Mouse (Mus musculus) hindbrain, embryonic 14.5 days (tissue): ENCODE data around the gene Pcsk2. TPM values are rescaled to one million over a fixed set of nuclear protein-coding genes. Genes with fewer than 3 reads are reported as not detected.
A peak's percentile ranks its signal among the peaks of the same experiment; 100 is the strongest.

Experiments used
- ATAC-seq: fragments of 200-750 bp; cut with Nextera tagmentation; 2 replicates; pipeline ENCODE4 v1.8.0; 2017; ENCODE audit warnings: moderate number of reproducible peaks, mild to moderate bottlenecking, moderate TSS enrichment, moderate library complexity; ENCODE audit not compliant: low FRiP score
- DNase-seq: peaks from one replicate; pipeline ENCODE4 v3.0.0-alpha.2; 2015; ENCODE audit warnings: low spot score
- H3K27ac ChIP-seq: fragments of 300-500 bp; sonication (generic); 2 replicates; pipeline ENCODE4 v1.5.1; 2014; ENCODE audit warnings: mild to moderate bottlenecking, moderate library complexity
- H3K27me3 ChIP-seq: fragments of 300-500 bp; sonication (generic); 2 replicates; pipeline ENCODE4 v1.6.1; 2014; ENCODE audit warnings: mild to moderate bottlenecking, low read length, mixed read lengths; ENCODE audit not compliant: control insufficient read depth, insufficient read depth
- H3K36me3 ChIP-seq: fragments of 300-500 bp; sonication (generic); replicated peaks from 2 replicates; pipeline ENCODE4 v1.6.1; 2014; ENCODE audit not compliant: control insufficient read depth, insufficient read depth
- H3K4me1 ChIP-seq: fragments of 300-500 bp; sonication (generic); replicated peaks from 2 replicates; pipeline ENCODE4 v1.6.1; 2014; ENCODE audit warnings: antibody characterized with exemption, low read length, mixed read lengths; ENCODE audit not compliant: control insufficient read depth, insufficient read depth
- H3K4me2 ChIP-seq: fragments of 300-500 bp; sonication (generic); replicated peaks from 2 replicates; pipeline ENCODE4 v1.6.1; 2014; ENCODE audit warnings: mild to moderate bottlenecking, moderate library complexity
- H3K4me3 ChIP-seq: fragments of 300-500 bp; sonication (generic); replicated peaks from 2 replicates; pipeline ENCODE4 v1.5.1; 2014; ENCODE audit warnings: mild to moderate bottlenecking, low read length
- H3K9ac ChIP-seq: fragments of 300-500 bp; sonication (generic); 2 replicates; pipeline ENCODE4 v1.6.1; 2014
- H3K9me3 ChIP-seq: fragments of 300-500 bp; sonication (generic); 2 replicates; pipeline ENCODE4 v1.6.1; 2016; ENCODE audit warnings: low read length; ENCODE audit not compliant: control insufficient read depth
- WGBS: fragments of 180-500 bp; shearing (Covaris S2); extraction: QIAGEN DNeasy Blood & Tissue Kit; methylation state at CpG from one replicate; pipeline ENCODE4 v1.1.7; 2014; 5-methylcytosine and 5-hydroxymethylcytosine counted together
- polyA plus RNA-seq: library from polyadenylated mRNA; unstranded; fragments of >200 nt; fragmentation: Nextera tagmentation; extraction: Ambion mirVana; gene quantifications from 2 replicates; pipeline ENCODE4 v1.2.1, GENCODE M21; 2014

Pcsk2 gene
- polyA plus RNA-seq, 1 experiment from 2014 or later = 26.3 TPM

DNA sequence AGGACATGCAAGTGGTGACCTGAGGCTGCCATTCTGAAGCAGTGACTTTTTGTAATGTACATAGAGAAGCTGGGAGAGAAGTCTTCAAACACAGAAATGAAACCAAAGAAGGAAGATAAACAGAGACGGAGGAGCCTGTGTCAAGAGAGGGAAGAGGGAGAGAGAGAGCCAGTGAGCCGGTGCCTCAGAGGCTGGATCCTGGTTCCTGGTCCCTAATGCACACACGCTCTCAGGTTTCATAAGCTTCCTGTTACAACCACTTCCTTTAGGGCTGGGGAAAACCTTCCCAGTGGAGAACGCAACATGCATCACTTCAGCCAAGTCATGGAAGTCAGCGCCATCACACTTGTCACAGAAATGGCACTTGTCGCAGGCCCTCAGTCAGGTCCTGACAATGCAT lies 288.1 kb downstream of the Pcsk2 start:
- no peaks in the 10 kb centered on the region for H3K9me3 ChIP-seq
- no peak overlapping the region for H3K27ac ChIP-seq
- H3K9ac ChIP-seq = no peak overlapping the region
- H3K27me3 ChIP-seq = no peaks in the 10 kb centered on the region
- no peak for DNase-seq
- no peak overlapping the region for H3K4me2 ChIP-seq
- no peaks in the 10 kb centered on the region for H3K36me3 ChIP-seq
- 85% methylated on average over 6 of the region's 6 CpGs for WGBS
- no peak overlapping the region for H3K4me3 ChIP-seq
- no peaks in the 10 kb centered on the region for H3K4me1 ChIP-seq
- ATAC-seq = no peak

DNA sequence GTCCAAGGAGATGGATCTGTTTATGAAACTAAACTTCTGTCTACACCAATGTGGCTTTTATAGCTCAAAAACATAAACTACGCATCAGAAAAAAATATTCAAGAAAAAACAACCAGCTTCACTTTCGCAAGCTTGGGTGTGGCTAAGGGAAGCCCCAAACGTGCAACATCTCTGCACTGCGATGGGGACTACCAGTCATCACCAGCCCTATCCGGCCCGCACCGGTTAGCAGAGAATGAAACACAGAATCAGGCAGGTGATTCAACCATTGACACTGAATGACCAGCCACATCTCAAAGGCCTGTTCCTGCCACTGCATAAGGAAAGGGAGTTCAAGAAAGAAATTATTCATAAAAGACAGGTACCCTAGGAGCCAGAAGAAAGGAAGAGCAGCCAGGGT lies 289.9 kb downstream of the Pcsk2 start:
- Histone ChIP-seq H3K4me3 (no peak overlapping the region), H3K4me2 (no peak overlapping the region), H3K27me3 (no peaks in the 10 kb centered on the region), H3K9ac (no peak overlapping the region), H3K36me3 (no peaks in the 10 kb centered on the region), H3K4me1 (no peaks in the 10 kb centered on the region), H3K27ac (no peak overlapping the region), H3K9me3 (no peaks in the 10 kb centered on the region)
- WGBS = 89% methylated on average over 7 of the region's 7 CpGs
- ATAC-seq (no peak), DNase-seq (no peak)

DNA sequence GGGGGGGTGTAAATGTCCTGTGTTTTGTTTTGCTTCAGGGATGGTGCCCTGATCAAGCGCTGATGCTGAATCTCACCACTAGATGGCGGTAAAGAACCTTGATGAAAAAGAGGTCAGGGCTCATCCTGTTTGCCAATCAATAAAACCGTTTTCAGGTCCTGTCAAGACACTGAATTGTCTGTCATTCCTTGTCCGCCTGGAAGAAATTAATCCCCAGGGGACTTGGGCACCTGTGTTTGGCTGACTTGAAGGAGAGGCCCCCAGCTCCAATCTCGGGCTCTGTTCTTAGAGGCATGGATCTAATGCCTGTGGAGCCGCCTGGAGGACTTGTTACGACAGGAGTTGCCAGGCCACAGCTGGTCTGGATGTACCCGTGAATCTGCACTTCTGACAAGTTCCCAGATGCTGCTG lies 291.3 kb downstream of the Pcsk2 start:
- Histone ChIP-seq H3K4me3 (peak overlapping the region; percentile 19), H3K9me3 (no peaks in the 10 kb centered on the region), H3K4me1 (no peaks in the 10 kb centered on the region), H3K9ac (peak overlapping the region; percentile 42), H3K4me2 (peak overlapping the region; percentile 50), H3K27ac (no peak overlapping the region), H3K27me3 (no peaks in the 10 kb centered on the region), H3K36me3 (no peaks in the 10 kb centered on the region)
- DNase-seq (peak; percentile 93), ATAC-seq (peak; percentile 75)
- WGBS = 3% methylated on average over 8 of the region's 8 CpGs

DNA sequence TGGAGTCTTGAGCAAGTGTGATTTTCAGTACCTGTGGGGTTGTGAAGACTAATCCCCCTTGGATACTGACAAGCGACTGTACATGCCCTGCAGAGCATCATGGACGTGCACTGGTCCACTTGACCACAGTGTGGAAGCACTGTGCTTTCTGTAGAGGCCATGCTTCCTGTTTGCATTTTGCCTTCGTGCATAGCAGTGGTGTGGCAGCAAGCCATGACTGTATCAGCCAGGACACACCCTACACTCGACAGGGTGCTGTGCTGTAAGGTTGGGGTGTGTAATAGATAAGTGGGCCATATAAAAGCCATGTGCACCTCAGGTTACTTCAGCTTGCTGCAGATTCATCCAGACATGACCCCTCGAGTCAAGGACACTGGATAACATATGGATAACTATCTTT lies 292.7 kb downstream of the Pcsk2 start:
- H3K4me2 ChIP-seq = no peak overlapping the region
- no peaks in the 10 kb centered on the region for H3K27me3 ChIP-seq
- no peak overlapping the region for H3K4me3 ChIP-seq
- ATAC-seq (no peak), DNase-seq (no peak)
- H3K9me3 ChIP-seq = no peaks in the 10 kb centered on the region
- H3K4me1 ChIP-seq = no peaks in the 10 kb centered on the region
- H3K27ac ChIP-seq = no peak overlapping the region
- WGBS = 75% methylated on average over 5 of the region's 5 CpGs
- H3K9ac ChIP-seq = no peak overlapping the region
- no peaks in the 10 kb centered on the region for H3K36me3 ChIP-seq

DNA sequence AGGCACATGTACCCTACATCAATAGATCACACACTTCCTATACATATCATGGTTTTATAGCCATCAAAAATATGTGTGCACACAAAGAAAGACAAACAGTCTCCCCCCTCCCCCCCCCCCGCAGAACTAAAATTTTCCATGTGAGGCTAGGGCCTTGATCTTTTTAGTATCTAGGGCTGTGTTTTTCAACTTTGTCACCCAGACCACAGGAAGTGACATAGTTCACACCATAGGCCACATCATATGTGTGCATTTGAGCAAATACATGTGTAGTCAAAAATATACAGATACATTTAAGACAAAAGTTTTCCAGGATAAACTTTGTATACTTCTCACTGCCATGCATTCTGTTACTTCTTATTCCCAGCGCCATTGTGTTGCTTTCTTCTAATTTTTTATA lies 293.5 kb downstream of the Pcsk2 start:
- Histone ChIP-seq H3K36me3 (no peaks in the 10 kb centered on the region), H3K4me3 (no peak overlapping the region), H3K4me2 (no peak overlapping the region), H3K4me1 (no peaks in the 10 kb centered on the region), H3K27ac (no peak overlapping the region), H3K9ac (no peak overlapping the region), H3K9me3 (no peaks in the 10 kb centered on the region), H3K27me3 (no peaks in the 10 kb centered on the region)
- no peak for ATAC-seq
- no peak for DNase-seq
- WGBS = 94% methylated on average over 2 of the region's 2 CpGs

DNA sequence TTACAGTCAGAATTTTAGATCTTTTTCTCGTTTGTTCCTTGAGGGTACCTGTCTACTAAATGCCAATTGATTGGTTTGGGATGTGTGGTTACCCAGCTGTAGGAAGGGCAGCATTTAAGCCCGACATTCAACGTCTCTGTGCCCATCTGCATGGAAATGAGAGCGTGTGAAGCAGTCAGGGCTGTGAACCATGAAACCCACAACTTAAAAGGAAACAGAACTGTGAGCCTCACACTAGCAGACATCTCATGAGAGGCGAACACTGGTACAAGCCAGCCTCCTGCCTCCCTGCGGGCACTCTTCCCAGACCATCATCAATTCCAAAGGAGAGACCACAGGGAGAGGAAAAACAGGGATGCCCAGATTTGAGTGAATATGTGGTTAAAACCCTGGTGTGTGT lies 294.9 kb downstream of the Pcsk2 start:
- no peak overlapping the region for H3K4me2 ChIP-seq
- ATAC-seq (no peak), DNase-seq (no peak)
- no peak overlapping the region for H3K4me3 ChIP-seq
- WGBS = 76% methylated on average over 6 of the region's 6 CpGs
- H3K9me3 ChIP-seq = no peaks in the 10 kb centered on the region
- no peaks in the 10 kb centered on the region for H3K36me3 ChIP-seq
- no peak overlapping the region for H3K9ac ChIP-seq
- H3K4me1 ChIP-seq = no peaks in the 10 kb centered on the region
- no peaks in the 10 kb centered on the region for H3K27me3 ChIP-seq
- H3K27ac ChIP-seq = no peak overlapping the region

DNA sequence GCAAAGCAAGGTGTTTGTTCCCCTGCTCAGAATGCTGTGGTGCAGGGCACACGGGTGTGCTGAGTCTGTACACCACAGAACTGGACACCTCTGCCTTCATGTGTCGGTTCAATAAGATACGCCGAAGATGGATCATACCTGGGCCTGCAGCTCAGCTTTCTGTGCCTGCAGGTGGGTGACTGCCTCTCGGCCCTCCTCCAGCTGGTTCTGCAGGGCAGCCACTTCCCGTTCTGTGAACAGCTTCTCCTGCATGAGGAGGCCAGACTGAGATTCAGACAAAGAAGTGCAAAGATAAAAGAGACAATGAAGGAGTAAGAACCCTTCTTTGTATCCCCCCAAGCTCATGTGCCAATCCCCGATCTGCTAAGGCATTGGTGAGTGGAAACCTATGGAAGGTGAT lies 295.6 kb downstream of the Pcsk2 start:
- 78% methylated on average over 7 of the region's 7 CpGs for WGBS
- no peak for ATAC-seq
- no peak for DNase-seq
- Histone ChIP-seq H3K4me2 (no peak overlapping the region), H3K36me3 (no peaks in the 10 kb centered on the region), H3K9me3 (no peaks in the 10 kb centered on the region), H3K4me3 (no peak overlapping the region), H3K27me3 (no peaks in the 10 kb centered on the region), H3K27ac (no peak overlapping the region), H3K4me1 (no peaks in the 10 kb centered on the region), H3K9ac (no peak overlapping the region)

DNA sequence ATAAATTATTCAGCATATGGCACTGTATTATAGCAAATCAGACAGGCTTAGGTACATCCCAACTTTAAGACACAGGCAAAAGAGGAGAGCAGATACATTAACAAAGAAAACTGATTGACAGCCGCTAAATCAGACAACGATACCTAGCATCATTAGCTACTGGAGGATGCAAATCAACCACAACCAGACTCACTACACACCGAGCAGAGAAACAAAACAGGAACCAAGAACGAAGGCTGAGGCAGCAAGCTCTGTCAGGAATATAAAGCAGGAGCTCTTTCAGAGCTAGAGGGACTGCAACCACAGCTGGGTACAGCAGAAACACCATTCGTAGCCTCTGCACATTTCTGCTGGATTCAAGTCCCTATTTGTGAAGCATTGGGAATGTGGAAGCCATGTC lies 298.8 kb downstream of the Pcsk2 start:
- Histone ChIP-seq H3K4me1 (no peaks in the 10 kb centered on the region), H3K27me3 (no peaks in the 10 kb centered on the region), H3K9me3 (no peaks in the 10 kb centered on the region), H3K36me3 (no peaks in the 10 kb centered on the region), H3K4me2 (no peak overlapping the region), H3K9ac (no peak overlapping the region), H3K4me3 (no peak overlapping the region), H3K27ac (no peak overlapping the region)
- WGBS = 75% methylated on average over 5 of the region's 5 CpGs
- DNase-seq (no peak), ATAC-seq (no peak)

DNA sequence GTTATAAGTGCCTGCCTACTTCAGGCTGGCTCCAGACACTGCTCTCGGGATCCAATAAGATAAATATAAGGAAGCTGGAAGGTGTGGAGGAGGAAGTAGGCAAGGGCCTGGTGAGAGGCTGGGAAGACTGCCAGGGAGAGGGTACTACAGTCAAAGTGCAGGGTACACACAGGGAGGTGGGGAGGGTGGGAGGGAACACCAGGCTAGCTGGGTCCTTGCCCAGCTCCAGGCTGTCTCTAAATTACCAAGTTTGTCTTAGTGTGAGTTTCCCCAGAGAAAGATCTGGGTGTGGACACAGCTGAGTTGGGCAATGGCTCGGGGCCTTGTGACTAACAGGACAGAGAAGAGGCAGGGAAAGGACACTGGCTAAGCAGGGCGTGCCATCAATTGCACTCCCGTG lies 300.8 kb downstream of the Pcsk2 start:
- WGBS = 76% methylated on average over 4 of the region's 4 CpGs
- Histone ChIP-seq H3K4me2 (no peak overlapping the region), H3K36me3 (no peaks in the 10 kb centered on the region), H3K27me3 (no peaks in the 10 kb centered on the region), H3K9me3 (no peaks in the 10 kb centered on the region), H3K9ac (no peak overlapping the region), H3K4me1 (no peaks in the 10 kb centered on the region), H3K4me3 (no peak overlapping the region), H3K27ac (no peak overlapping the region)
- DNase-seq = no peak
- no peak for ATAC-seq

DNA sequence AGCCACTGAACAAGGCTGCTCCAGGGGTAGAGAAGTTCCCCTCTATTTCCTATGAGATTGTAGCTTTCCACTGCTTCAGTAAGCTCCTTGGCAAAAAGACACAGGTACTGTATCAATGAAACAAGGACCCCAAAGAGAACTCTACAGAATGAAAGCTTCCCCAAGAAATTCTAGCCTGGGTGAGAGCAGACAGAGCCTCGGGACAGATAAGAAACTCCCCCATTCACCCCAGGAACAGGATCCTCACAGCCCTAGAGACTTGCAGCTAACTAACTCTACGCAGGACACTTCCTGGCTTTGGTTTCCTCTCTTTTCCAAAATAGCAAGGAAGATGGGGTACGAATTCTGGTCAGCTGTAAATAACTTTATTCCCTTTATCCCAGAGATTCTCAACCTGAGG lies 301.3 kb downstream of the Pcsk2 start:
- no peak for ATAC-seq
- WGBS = 80% methylated on average over 3 of the region's 3 CpGs
- Histone ChIP-seq H3K27me3 (no peaks in the 10 kb centered on the region), H3K9me3 (no peaks in the 10 kb centered on the region), H3K4me1 (no peaks in the 10 kb centered on the region), H3K4me3 (no peak overlapping the region), H3K27ac (no peak overlapping the region), H3K4me2 (no peak overlapping the region), H3K36me3 (no peaks in the 10 kb centered on the region), H3K9ac (no peak overlapping the region)
- DNase-seq = no peak
